Mouse (Mus musculus): Measurements from ENCODE around the gene Trim41. TPM values are rescaled to one million over a fixed set of nuclear protein-coding genes. Genes with fewer than 3 reads are reported as not detected.

Trim41 gene
- polyA plus RNA-seq, 1 experiment from 2014 or later = 4.5 TPM

DNA sequence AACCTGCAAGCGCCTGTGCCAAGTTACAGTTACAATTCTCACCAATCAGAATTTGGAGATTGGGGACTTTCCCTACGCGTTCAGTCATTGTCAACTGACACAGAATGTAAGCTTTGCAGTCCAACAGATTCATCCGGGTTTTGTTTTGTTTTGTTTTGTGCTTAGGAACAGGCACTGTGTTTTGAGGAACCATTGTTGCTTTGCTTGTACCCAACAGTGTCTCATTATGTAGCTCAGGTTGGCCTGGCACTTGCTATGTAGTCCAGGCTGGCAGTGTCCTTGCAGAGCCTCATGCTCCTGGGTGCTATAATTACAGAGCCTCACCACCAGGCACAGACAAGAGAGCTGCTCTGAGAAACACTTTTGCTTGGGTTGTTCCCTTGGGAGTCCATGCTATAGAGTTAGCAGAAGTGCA, 25.2 kb upstream of the Trim41 start:
- ATAC-seq (replicated peaks; ENCODE audit: low FRiP score) = no peak
- no peaks in the 10 kb centered on the region for H3K27me3 ChIP-seq (replicated peaks; ENCODE audit: control insufficient read depth, insufficient read depth, low read length)
- no peaks in the 10 kb centered on the region for H3K9me3 ChIP-seq (ENCODE audit: control insufficient read depth, low read length)
- 73% methylated on average over 4 of the region's 4 CpGs for WGBS
- no peak overlapping the region for H3K4me3 ChIP-seq (ENCODE audit: low read depth, low read length)
- H3K9ac ChIP-seq (ENCODE audit: low read depth, low read length) = no peak overlapping the region
- no peaks in the 10 kb centered on the region for H3K36me3 ChIP-seq (ENCODE audit: control insufficient read depth, insufficient read depth, low read length)
- H3K27ac ChIP-seq (ENCODE audit: low read depth, low read length) = no peak overlapping the region
- H3K4me2 ChIP-seq = no peak overlapping the region
- peaks cover 7% of the 10 kb centered on the region for H3K4me1 ChIP-seq (replicated peaks; ENCODE audit: control insufficient read depth, insufficient read depth, low read length)
- no peak for DNase-seq (ENCODE audit: low spot score)

GRCm38 (mm10) chr11:48841213-48841612, 24.1 kb upstream of the Trim41 start:
- Histone ChIP-seq H3K9ac (ENCODE audit: low read depth, low read length) (no peak overlapping the region), H3K36me3 (ENCODE audit: control insufficient read depth, insufficient read depth, low read length) (no peaks in the 10 kb centered on the region), H3K27me3 (replicated peaks; ENCODE audit: control insufficient read depth, insufficient read depth, low read length) (peaks cover 4% of the 10 kb centered on the region; the same call in 1 of the 2 replicates), H3K4me3 (ENCODE audit: low read depth, low read length) (no peak overlapping the region), H3K4me2 (no peak overlapping the region), H3K4me1 (replicated peaks; ENCODE audit: control insufficient read depth, insufficient read depth, low read length) (peaks cover 11% of the 10 kb centered on the region), H3K9me3 (ENCODE audit: control insufficient read depth, low read length) (no peaks in the 10 kb centered on the region), H3K27ac (ENCODE audit: low read depth, low read length) (no peak overlapping the region)
- WGBS = 76% methylated on average over 5 of the region's 5 CpGs
- no peak for ATAC-seq (replicated peaks; ENCODE audit: low FRiP score)
- DNase-seq (ENCODE audit: low spot score) = no peak

DNA sequence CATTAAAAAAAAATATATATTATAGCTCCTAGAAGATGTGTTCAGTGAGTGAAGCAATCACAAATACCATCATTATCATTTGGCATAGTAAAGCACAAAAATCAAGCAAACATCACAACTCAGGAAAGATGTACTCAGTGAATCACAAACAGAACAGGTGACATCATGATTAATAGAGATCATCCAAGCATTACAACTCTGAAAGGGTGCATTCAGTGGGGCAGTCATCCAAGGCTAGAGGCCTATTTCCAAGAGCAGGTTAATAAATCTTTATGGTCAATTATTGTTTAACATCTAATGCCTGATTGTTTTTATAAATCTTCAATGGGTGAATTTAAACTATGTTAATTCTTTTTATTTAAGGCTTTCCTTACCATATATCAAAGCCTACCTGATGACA, 23.7 kb upstream of the Trim41 start:
- H3K9ac ChIP-seq (ENCODE audit: low read depth, low read length) = no peak overlapping the region
- no peaks in the 10 kb centered on the region for H3K36me3 ChIP-seq (ENCODE audit: control insufficient read depth, insufficient read depth, low read length)
- no peak overlapping the region for H3K4me3 ChIP-seq (ENCODE audit: low read depth, low read length)
- DNase-seq (ENCODE audit: low spot score) (no peak), ATAC-seq (replicated peaks; ENCODE audit: low FRiP score) (no peak)
- H3K4me1 ChIP-seq (replicated peaks; ENCODE audit: control insufficient read depth, insufficient read depth, low read length) = peaks cover 11% of the 10 kb centered on the region
- H3K9me3 ChIP-seq (ENCODE audit: control insufficient read depth, low read length) = no peaks in the 10 kb centered on the region
- H3K27ac ChIP-seq (ENCODE audit: low read depth, low read length) = no peak overlapping the region
- peaks cover 6% of the 10 kb centered on the region; the same call in 1 of the 2 replicates for H3K27me3 ChIP-seq (replicated peaks; ENCODE audit: control insufficient read depth, insufficient read depth, low read length)
- H3K4me2 ChIP-seq = no peak overlapping the region

DNA sequence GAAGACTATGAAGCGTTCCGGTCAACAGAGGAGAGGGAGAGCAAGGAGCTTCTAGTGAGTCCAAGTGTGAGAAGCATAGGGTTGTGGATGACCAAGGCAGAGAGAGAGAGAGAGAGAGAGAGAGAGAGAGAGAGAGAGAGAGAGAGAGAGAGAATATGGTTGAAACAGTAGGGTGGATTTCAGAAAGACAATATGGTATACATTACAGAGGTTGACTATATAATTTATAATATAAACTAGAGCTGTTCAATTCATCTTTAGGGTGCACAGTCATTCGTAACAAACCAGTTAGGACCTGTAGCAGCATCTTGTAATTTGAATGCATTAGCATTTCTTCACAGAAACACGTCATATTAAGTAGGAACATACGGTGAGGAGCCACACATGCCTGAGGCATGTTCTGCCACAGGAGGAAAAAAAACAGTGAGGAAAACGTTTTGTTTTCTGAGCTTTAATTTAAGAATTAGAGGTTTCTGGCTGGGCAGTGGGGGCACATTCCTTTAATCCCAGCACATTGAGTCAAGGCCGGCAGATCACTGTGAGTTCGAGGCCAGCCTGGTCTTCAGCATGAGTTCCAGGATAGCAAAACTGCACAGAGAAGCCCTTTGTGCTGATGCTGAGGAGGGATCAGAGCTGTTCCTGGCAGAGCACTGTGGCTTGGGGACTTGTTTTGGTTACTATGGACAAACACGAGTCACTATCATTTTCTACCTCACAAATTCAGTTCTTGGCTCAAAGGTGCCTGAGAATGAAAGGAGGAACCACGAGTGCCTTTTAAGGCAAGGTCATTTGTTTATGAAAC, 21.9 kb upstream of the Trim41 start:
- H3K9ac ChIP-seq (ENCODE audit: low read depth, low read length) = no peak overlapping the region
- no peaks in the 10 kb centered on the region for H3K9me3 ChIP-seq (ENCODE audit: control insufficient read depth, low read length)
- H3K36me3 ChIP-seq (ENCODE audit: control insufficient read depth, insufficient read depth, low read length) = no peaks in the 10 kb centered on the region
- H3K4me2 ChIP-seq = peak overlapping the region; percentile 99
- no peak overlapping the region for H3K4me3 ChIP-seq (ENCODE audit: low read depth, low read length)
- peaks cover 6% of the 10 kb centered on the region; the same call in 1 of the 2 replicates for H3K27me3 ChIP-seq (replicated peaks; ENCODE audit: control insufficient read depth, insufficient read depth, low read length)
- peaks cover 11% of the 10 kb centered on the region for H3K4me1 ChIP-seq (replicated peaks; ENCODE audit: control insufficient read depth, insufficient read depth, low read length)
- no peak for DNase-seq (ENCODE audit: low spot score)
- no peak overlapping the region for H3K27ac ChIP-seq (ENCODE audit: low read depth, low read length)
- no peak for ATAC-seq (replicated peaks; ENCODE audit: low FRiP score)
- 70% methylated on average over 10 of the region's 10 CpGs for WGBS

GRCm38 (mm10) chr11:48838181-48838797, 21.1 kb upstream of the Trim41 start:
- H3K4me1 ChIP-seq (replicated peaks; ENCODE audit: control insufficient read depth, insufficient read depth, low read length) = peaks cover 11% of the 10 kb centered on the region
- H3K27me3 ChIP-seq (replicated peaks; ENCODE audit: control insufficient read depth, insufficient read depth, low read length) = peaks cover 6% of the 10 kb centered on the region; the same call in 1 of the 2 replicates
- ATAC-seq (replicated peaks; ENCODE audit: low FRiP score) = peak; percentile 16; the same call in 1 of the 2 replicates
- peak overlapping the region; percentile 99 for H3K4me2 ChIP-seq
- no peaks in the 10 kb centered on the region for H3K9me3 ChIP-seq (ENCODE audit: control insufficient read depth, low read length)
- no peak overlapping the region for H3K27ac ChIP-seq (ENCODE audit: low read depth, low read length)
- peak overlapping the region; percentile 85 for H3K4me3 ChIP-seq (ENCODE audit: low read depth, low read length)
- DNase-seq (ENCODE audit: low spot score) = peak; percentile 54
- H3K36me3 ChIP-seq (ENCODE audit: control insufficient read depth, insufficient read depth, low read length) = no peaks in the 10 kb centered on the region
- H3K9ac ChIP-seq (ENCODE audit: low read depth, low read length) = peak overlapping the region; percentile 68
- 1% methylated on average over 16 of the region's 16 CpGs for WGBS

DNA sequence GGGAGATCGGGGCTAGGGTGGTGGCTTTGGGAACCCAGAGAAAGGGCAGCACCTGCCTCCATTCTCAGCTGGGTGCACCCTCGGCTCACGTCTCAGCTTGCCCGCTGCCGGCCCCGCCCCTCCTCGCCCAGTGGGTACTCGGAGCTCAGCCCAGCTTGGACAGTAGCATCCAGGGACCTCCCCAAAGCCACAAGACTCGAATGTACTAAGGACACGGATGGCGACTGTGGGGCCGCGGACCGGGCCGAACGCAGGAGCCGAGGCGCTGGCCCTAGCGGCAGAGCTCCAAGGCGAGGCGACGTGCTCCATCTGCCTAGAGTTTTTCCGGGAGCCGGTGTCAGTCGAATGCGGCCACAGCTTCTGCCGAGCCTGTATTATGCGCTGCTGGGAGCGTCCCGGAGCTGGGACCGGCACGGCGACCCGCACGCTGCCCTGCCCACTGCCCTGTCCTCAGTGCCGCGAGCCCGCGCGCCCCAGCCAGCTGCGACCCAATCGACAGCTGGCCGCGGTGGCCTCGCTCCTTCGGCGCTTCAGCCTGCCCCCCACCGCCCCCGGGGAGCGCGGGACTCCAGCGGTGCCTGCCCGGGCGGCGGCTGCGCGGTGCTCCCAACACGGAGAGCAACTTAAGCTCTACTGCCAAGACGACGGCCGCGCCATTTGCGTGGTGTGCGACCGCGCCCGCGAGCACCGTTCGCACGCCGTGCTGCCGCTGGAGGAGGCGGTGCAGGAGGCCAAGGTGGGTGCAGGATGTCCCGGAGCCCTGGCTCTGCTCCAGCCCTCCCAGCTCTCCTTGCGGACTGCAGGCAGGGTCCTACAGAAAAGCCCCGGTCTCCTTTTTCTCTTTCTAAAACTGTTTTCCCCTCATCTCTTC, 20.4 kb upstream of the Trim41 start:
- Histone ChIP-seq H3K4me2 (peak overlapping the region; percentile 99), H3K36me3 (ENCODE audit: control insufficient read depth, insufficient read depth, low read length) (no peaks in the 10 kb centered on the region), H3K4me1 (replicated peaks; ENCODE audit: control insufficient read depth, insufficient read depth, low read length) (peaks cover 11% of the 10 kb centered on the region), H3K27me3 (replicated peaks; ENCODE audit: control insufficient read depth, insufficient read depth, low read length) (peaks cover 6% of the 10 kb centered on the region; the same call in 1 of the 2 replicates), H3K4me3 (ENCODE audit: low read depth, low read length) (peak overlapping the region; percentile 85), H3K9me3 (ENCODE audit: control insufficient read depth, low read length) (no peaks in the 10 kb centered on the region), H3K9ac (ENCODE audit: low read depth, low read length) (peak overlapping the region; percentile 68), H3K27ac (ENCODE audit: low read depth, low read length) (no peak overlapping the region)
- peak; percentile 69 for DNase-seq (ENCODE audit: low spot score)
- WGBS = under 1% methylated on average over 75 of the region's 77 CpGs
- ATAC-seq (replicated peaks; ENCODE audit: low FRiP score) = 0 out of 2 replicates have a peak, but pooled peaks have one; percentile 2

- H3K4me1 ChIP-seq (replicated peaks; ENCODE audit: control insufficient read depth, insufficient read depth, low read length) = peaks cover 11% of the 10 kb centered on the region
- WGBS = 14% methylated on average over 11 of the region's 11 CpGs
- no peak overlapping the region for H3K27ac ChIP-seq (ENCODE audit: low read depth, low read length)
- no peaks in the 10 kb centered on the region for H3K9me3 ChIP-seq (ENCODE audit: control insufficient read depth, low read length)
- H3K4me3 ChIP-seq (ENCODE audit: low read depth, low read length) = peak overlapping the region; percentile 85
- peaks cover 6% of the 10 kb centered on the region; the same call in 1 of the 2 replicates for H3K27me3 ChIP-seq (replicated peaks; ENCODE audit: control insufficient read depth, insufficient read depth, low read length)
- no peak for ATAC-seq (replicated peaks; ENCODE audit: low FRiP score)
- H3K9ac ChIP-seq (ENCODE audit: low read depth, low read length) = no peak overlapping the region
- DNase-seq (ENCODE audit: low spot score) = no peak
- H3K36me3 ChIP-seq (ENCODE audit: control insufficient read depth, insufficient read depth, low read length) = no peaks in the 10 kb centered on the region
- H3K4me2 ChIP-seq = peak overlapping the region; percentile 99
These were observed 19.8 kb upstream of the Trim41 start for GRCm38 (mm10) chr11:48836990-48837309.

GRCm38 (mm10) chr11:48835923-48836322, 18.8 kb upstream of the Trim41 start:
- Histone ChIP-seq H3K9me3 (ENCODE audit: control insufficient read depth, low read length) (no peaks in the 10 kb centered on the region), H3K4me2 (no peak overlapping the region), H3K9ac (ENCODE audit: low read depth, low read length) (no peak overlapping the region), H3K27ac (ENCODE audit: low read depth, low read length) (no peak overlapping the region), H3K27me3 (replicated peaks; ENCODE audit: control insufficient read depth, insufficient read depth, low read length) (peaks cover 6% of the 10 kb centered on the region; the same call in 1 of the 2 replicates), H3K36me3 (ENCODE audit: control insufficient read depth, insufficient read depth, low read length) (no peaks in the 10 kb centered on the region), H3K4me1 (replicated peaks; ENCODE audit: control insufficient read depth, insufficient read depth, low read length) (peaks cover 11% of the 10 kb centered on the region), H3K4me3 (ENCODE audit: low read depth, low read length) (no peak overlapping the region)
- no peak for DNase-seq (ENCODE audit: low spot score)
- no peak for ATAC-seq (replicated peaks; ENCODE audit: low FRiP score)
- 64% methylated on average over 6 of the region's 6 CpGs for WGBS
